Mouse (Mus musculus) bone marrow macrophage, adult 2 months (primary cell): ENCODE measurements at regions not wholly inside any gene's neighbourhood (a gene's known extent, or its start where the extent isn't known, plus 50 kb on each side); places are given as distances from the start of the nearest gene placed in this dataset.

Source experiments
- CTCF ChIP-seq: IDR thresholded peaks from 2 replicates; pipeline ENCODE4 v1.5.1; 2012; ENCODE audit warnings: low read depth, mild to moderate bottlenecking, low read length, moderate library complexity
- POLR2A ChIP-seq: IDR thresholded peaks from 2 replicates; pipeline ENCODE4 v1.6.1; 2012; ENCODE audit warnings: mild to moderate bottlenecking, low read depth, low read length, borderline replicate concordance

DNA sequence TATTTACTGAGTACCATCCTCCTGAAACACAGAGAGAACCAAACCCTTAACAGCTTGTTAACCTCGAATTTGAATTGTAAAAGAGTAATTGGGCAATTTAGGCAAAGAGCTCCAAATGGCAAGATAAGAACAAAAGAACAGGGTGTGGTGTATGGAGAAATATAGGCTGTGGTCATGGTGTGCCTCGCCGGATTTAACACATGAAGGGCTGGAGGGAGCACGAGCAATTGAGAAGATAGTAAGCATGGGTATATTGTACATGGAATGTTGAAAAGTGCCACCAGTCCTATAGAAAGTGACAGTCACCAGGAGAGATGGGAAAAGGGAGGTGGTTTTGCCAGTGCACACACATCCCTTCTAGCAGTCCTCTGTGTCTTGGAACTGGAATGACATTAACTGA lies 164.5 kb upstream of the Lrig3 start:
- TF ChIP-seq CTCF (no peak), POLR2A (no peak)
